Mouse (Mus musculus) ZHBTc4 (cell line): ENCODE data around the gene Gm29776.

Source experiments
- DNase-seq: peaks from one replicate; pipeline ENCODE4 v3.0.0-alpha.2; 2011; ENCODE audit warnings: low read depth, low spot score

Gm29776 gene

GRCm38 (mm10) chr14:54709054-54709453 lies 10.4 kb upstream of the Gm29776 start:
- no peak for DNase-seq

GRCm38 (mm10) chr14:54706589-54707320 lies 8.1 kb upstream of the Gm29776 start:
- DNase-seq, result no peak

DNA sequence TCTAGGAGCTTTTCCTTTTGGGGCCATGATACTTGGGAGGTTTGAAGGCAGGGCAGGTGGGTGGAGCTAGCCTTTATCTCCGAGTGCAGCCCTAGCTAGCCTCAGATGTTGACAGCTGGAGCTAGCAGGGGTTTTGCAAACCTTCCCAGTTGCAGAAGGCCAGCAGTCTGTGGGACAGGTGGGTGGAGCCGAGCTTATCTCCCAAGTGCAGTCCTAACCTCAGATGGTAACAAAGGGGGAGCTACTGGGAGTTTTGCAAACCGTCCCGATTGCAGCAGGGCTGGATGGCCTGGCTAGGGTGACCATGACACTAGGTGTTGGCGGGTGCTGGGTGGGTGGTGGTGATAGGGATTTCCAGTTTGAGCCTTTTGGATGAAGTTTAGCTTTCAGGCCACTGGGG lies 7.2 kb upstream of the Gm29776 start:
- no peak for DNase-seq

DNA sequence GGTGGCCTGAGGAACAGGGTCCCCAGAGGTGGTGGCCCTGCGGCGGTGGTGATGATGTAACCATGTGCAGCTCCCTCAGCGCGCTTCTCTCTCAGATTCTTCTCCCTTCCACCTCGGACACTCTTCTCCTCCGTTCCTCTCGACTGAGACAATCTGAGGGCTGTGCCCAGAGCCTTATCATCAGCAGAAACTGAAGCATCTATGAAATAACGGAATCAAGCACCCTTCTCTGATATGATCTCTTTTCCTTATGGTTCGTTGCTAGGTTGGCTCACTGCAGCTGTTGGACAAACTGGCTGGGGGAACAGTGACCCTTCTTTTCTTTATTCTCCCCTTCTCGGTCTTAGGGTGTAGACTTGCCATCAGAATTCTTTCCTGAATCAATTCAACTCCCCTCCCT lies 4.6 kb upstream of the Gm29776 start:
- no peak for DNase-seq

DNA sequence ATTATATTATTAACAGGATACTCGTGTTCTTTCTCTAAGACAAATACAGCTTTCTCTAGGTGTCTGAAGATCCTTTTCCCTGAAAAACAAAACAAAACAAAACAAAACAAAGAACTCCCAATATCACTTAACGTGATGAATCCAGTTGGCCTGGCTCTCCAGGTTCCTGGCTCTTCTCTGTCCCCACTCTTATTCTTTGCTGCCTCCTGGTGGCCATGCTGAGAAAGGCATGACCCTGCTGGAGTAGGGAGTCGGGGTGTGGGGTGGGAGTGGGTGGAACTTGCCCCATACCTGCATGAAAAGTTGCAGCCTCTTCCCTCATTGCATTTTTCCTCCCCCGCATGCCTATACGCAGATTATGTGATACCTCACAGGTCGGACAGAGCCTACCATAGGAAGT lies 2.7 kb upstream of the Gm29776 start:
- peak; percentile 85 for DNase-seq

DNA sequence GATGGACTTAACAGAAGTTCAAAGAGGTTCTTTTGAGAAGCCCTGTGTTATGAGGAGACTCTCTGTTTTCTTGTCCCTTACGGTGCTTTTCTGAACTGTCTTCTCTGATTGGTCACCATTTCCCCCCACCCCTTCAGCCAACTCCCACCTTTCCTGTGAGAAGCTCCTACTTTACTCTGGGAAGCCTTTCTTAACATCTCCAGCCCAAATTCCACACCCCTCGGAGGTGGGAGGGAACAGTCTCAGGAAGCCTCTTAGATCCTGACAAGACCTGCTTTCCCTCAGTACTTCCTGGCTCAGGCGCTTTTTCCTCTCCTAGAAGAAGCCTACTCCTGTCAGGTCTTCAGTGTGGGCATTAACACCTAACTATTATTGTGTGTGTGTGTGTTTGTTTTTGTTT lies 953 bp upstream of the Gm29776 start:
- peak; percentile 81 for DNase-seq

- DNase-seq, result no peak
Measured at GRCm38 (mm10) chr14:54696752-54697151, 1.9 kb downstream of the Gm29776 start.

- no peak for DNase-seq
Measured at GRCm38 (mm10) chr14:54695042-54695441, 3.6 kb downstream of the Gm29776 start.

GRCm38 (mm10) chr14:54687251-54687650 lies 11.4 kb downstream of the Gm29776 start:
- DNase-seq, result no peak

GRCm38 (mm10) chr14:54686522-54687143 lies 12.0 kb downstream of the Gm29776 start, which contains the start of gene Acin1:
Acin1 (minus strand) TSS chr14:54686931.
- DNase-seq, result peak; percentile 97

DNA sequence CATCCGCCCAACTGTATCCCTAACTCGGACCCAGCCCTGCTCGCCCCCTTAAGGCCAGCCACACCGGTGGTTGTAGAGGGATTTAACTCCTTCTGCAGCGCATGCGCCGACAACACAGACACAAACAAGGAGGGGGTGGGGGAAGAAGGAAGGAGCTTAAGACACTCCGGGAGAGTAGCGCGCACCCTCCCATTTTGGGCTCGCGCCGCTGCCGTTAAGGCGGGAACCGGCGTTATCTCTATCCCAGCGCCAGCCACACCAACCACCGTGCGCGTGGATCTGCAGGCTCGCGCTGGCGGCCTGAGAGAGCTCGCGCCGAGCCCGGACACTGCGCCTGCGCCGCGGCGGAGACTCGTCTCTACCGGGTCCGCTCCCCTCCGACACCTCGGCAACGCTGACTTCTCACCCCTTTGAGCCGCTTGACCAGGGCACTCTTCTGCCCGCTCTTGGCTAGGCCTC lies 12.5 kb downstream of the Gm29776 start, which contains the start of gene 1700123O20Rik:
1700123O20Rik (plus strand) TSS at position 154 of the 459 bp plus-strand sequence.
- DNase-seq, result peak; percentile 95

GRCm38 (mm10) chr14:54685471-54685870 lies 13.2 kb downstream of the Gm29776 start:
- DNase-seq, result no peak

GRCm38 (mm10) chr14:54682396-54682795 lies 16.2 kb downstream of the Gm29776 start:
- no peak for DNase-seq

- DNase-seq, result peak; percentile 44
Measured at GRCm38 (mm10) chr14:54678657-54679304, 19.9 kb downstream of the Gm29776 start.

- DNase-seq, result no peak
Measured at GRCm38 (mm10) chr14:54676290-54676689, 22.3 kb downstream of the Gm29776 start.

GRCm38 (mm10) chr14:54674317-54674716 lies 24.3 kb downstream of the Gm29776 start:
- DNase-seq, result no peak

- DNase-seq, result peak; percentile 69
Measured at GRCm38 (mm10) chr14:54669381-54669780, 29.3 kb downstream of the Gm29776 start.

DNA sequence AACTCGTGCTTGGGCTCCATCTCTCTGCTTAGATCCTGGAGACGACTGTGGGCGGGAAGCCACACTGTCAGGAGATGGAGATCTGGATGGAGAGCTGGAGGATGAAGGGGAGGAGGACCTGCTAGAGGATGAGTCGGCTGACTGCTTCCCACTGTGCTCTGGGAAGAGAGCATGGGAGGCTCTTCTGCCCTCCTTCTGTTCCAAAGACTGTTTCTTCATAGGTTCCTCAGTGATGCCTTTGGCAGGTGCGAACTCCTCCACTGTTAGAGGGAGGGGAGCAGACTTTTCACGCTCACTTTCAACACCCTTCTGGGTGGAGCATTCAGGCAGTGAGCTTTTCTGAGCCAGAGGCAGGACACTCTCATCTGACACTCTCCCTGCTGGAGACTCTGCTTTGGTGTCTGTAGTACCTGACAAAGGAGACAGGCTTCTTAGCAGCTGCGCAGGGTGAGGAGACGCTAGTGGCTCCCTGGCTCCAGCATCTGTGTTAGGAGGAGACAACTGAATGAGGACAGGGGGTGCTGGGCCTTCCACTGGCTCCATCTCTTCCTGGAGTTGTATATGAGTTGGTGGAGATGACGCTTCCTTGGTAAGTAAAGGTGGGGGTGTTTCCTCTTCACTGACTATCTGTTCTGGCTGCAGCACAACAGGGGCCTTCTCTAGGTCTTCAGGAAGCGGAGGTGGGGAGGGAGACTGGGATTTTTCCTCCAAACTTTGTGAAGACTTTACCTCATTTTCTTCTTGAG lies 34.0 kb downstream of the Gm29776 start:
- DNase-seq, result no peak

GRCm38 (mm10) chr14:54660009-54660408 lies 38.6 kb downstream of the Gm29776 start:
- peak; percentile 67 for DNase-seq

DNA sequence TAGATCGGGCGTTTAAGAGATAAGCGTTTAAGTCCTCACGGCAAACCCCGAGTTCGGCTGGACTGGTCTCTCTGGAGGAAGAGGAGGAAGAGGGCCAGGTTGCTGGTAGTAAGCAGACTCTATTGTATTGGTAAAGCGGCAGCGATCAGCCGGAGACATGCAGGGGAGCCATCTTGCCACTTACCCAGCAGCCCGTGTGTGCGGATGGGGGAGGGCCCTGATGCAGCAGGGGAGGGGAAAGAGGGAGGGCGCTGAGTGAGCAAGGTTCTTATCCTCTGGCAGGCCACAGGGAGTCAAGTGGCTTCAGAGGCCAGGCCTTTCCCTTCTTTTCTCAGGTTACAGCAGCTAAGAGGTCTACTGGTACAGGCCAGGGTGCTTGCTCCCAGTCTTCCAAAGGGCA lies 45.1 kb downstream of the Gm29776 start:
- peak; percentile 93 for DNase-seq

DNA sequence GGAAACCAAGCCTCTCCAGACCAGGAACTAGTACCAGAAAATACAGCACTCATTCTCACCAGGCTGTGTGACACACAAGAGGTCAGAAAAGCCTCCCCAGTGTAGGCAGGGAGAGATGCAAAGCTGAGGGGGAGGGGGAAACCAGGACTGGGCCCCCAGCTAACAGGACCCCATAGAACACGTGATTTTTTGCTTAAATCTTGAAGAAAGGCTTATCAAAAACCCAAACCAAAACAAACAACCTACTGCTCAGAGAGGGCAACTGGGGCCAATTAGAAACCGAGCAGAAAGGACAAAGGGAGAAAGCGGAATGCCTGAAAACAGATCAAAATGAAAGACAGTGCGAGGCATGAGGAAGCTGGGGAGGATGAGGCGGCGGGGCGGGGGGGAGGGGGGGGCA lies 45.8 kb downstream of the Gm29776 start:
- DNase-seq, result no peak

DNA sequence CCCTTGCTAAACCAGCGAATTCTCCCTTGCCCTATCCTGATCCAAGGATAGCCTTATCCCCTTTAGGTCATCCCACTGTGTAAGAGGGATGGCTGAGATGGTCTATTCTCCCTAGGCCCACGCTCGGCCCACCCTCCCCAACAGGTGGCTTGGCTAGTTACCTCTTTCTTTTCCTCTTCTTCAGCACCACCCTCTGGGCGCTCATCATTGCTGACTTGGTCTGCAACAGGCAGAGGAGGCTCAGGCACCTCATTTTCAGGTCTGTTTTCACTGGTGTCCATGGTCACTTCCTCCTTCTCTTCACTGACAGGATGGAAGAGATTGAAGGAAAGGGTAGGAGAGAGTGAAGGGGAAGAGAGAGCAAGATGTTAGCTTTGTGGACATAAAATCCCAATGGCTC lies 47.1 kb downstream of the Gm29776 start:
- no peak for DNase-seq
